Mouse (Mus musculus): ENCODE results near the gene Mslnl. TPM values are rescaled to one million over a fixed set of nuclear protein-coding genes. Genes with fewer than 3 reads are reported as not detected.

Gene Mslnl
- polyA plus RNA-seq, 1 experiment = 0.16 TPM

- no peaks in the 10 kb centered on the region for H3K36me3 ChIP-seq (ENCODE audit: control insufficient read depth, insufficient read depth, low read length)
- 19% methylated on average over 4 of the region's 4 CpGs for WGBS
- no peak overlapping the region for H3K4me3 ChIP-seq (ENCODE audit: low read depth, low read length)
- TF ChIP-seq CTCF (IDR thresholded peaks at IDR 0.05; ENCODE audit: extremely low read depth, insufficient read length, insufficient replicate concordance, low read depth, low read length) (no peak), POLR2A (IDR thresholded peaks at IDR 0.05; ENCODE audit: low read depth, low read length) (no peak)
- no peak overlapping the region for H3K27ac ChIP-seq (ENCODE audit: insufficient read depth, low read depth, low read length)
- H3K27me3 ChIP-seq (ENCODE audit: control insufficient read depth, insufficient read depth, low read length) = no peaks in the 10 kb centered on the region
- H3K4me1 ChIP-seq (ENCODE audit: control insufficient read depth, insufficient read depth, insufficient read length, low read length) = no peaks in the 10 kb centered on the region
Observed at GRCm38 (mm10) chr17:25755627-25756377, 20.0 kb downstream of the Mslnl start.

GRCm38 (mm10) chr17:25756378-25757242, 20.8 kb downstream of the Mslnl start:
- no peak overlapping the region for H3K27ac ChIP-seq (ENCODE audit: insufficient read depth, low read depth, low read length)
- no peak overlapping the region for H3K4me3 ChIP-seq (ENCODE audit: low read depth, low read length)
- no peak for TF ChIP-seq POLR2A (IDR thresholded peaks at IDR 0.05; ENCODE audit: low read depth, low read length)
- no peak for TF ChIP-seq CTCF (IDR thresholded peaks at IDR 0.05; ENCODE audit: extremely low read depth, insufficient read length, insufficient replicate concordance, low read depth, low read length)
- no peaks in the 10 kb centered on the region for H3K4me1 ChIP-seq (ENCODE audit: control insufficient read depth, insufficient read depth, insufficient read length, low read length)
- 63% methylated on average over 9 of the region's 9 CpGs for WGBS
- H3K27me3 ChIP-seq (ENCODE audit: control insufficient read depth, insufficient read depth, low read length) = no peaks in the 10 kb centered on the region
- no peaks in the 10 kb centered on the region for H3K36me3 ChIP-seq (ENCODE audit: control insufficient read depth, insufficient read depth, low read length)

- Histone ChIP-seq H3K36me3 (ENCODE audit: control insufficient read depth, insufficient read depth, low read length) (no peaks in the 10 kb centered on the region), H3K27ac (ENCODE audit: insufficient read depth, low read depth, low read length) (no peak overlapping the region), H3K27me3 (ENCODE audit: control insufficient read depth, insufficient read depth, low read length) (no peaks in the 10 kb centered on the region), H3K4me3 (ENCODE audit: low read depth, low read length) (no peak overlapping the region), H3K4me1 (ENCODE audit: control insufficient read depth, insufficient read depth, insufficient read length, low read length) (no peaks in the 10 kb centered on the region)
- TF ChIP-seq POLR2A (IDR thresholded peaks at IDR 0.05; ENCODE audit: low read depth, low read length) (no peak), CTCF (IDR thresholded peaks at IDR 0.05; ENCODE audit: extremely low read depth, insufficient read length, insufficient replicate concordance, low read depth, low read length) (no peak)
- WGBS = 49% methylated on average over 3 of the region's 3 CpGs
Observed at GRCm38 (mm10) chr17:25757691-25758090, 21.8 kb downstream of the Mslnl start.

- Histone ChIP-seq H3K27me3 (ENCODE audit: control insufficient read depth, insufficient read depth, low read length) (no peaks in the 10 kb centered on the region), H3K4me3 (ENCODE audit: low read depth, low read length) (no peak overlapping the region), H3K36me3 (ENCODE audit: control insufficient read depth, insufficient read depth, low read length) (no peaks in the 10 kb centered on the region), H3K27ac (ENCODE audit: insufficient read depth, low read depth, low read length) (no peak overlapping the region), H3K4me1 (ENCODE audit: control insufficient read depth, insufficient read depth, insufficient read length, low read length) (no peaks in the 10 kb centered on the region)
- 71% methylated on average over 8 of the region's 8 CpGs for WGBS
- TF ChIP-seq POLR2A (IDR thresholded peaks at IDR 0.05; ENCODE audit: low read depth, low read length) (no peak), CTCF (IDR thresholded peaks at IDR 0.05; ENCODE audit: extremely low read depth, insufficient read length, insufficient replicate concordance, low read depth, low read length) (no peak)
Observed at GRCm38 (mm10) chr17:25760148-25760547, 24.3 kb downstream of the Mslnl start.

- TF ChIP-seq POLR2A (IDR thresholded peaks at IDR 0.05; ENCODE audit: low read depth, low read length) (no peak), CTCF (IDR thresholded peaks at IDR 0.05; ENCODE audit: extremely low read depth, insufficient read length, insufficient replicate concordance, low read depth, low read length) (no peak)
- 44% methylated on average over 4 of the region's 4 CpGs for WGBS
- Histone ChIP-seq H3K4me1 (ENCODE audit: control insufficient read depth, insufficient read depth, insufficient read length, low read length) (no peaks in the 10 kb centered on the region), H3K36me3 (ENCODE audit: control insufficient read depth, insufficient read depth, low read length) (no peaks in the 10 kb centered on the region), H3K4me3 (ENCODE audit: low read depth, low read length) (no peak overlapping the region), H3K27ac (ENCODE audit: insufficient read depth, low read depth, low read length) (no peak overlapping the region), H3K27me3 (ENCODE audit: control insufficient read depth, insufficient read depth, low read length) (no peaks in the 10 kb centered on the region)
Observed at GRCm38 (mm10) chr17:25761561-25761970, 25.7 kb downstream of the Mslnl start.

- whole genome bisulfite sequencing = 45% methylated on average over 3 of the region's 3 CpGs
Observed at GRCm38 (mm10) chr17:25762591-25762990, 26.7 kb downstream of the Mslnl start.

GRCm38 (mm10) chr17:25765886-25766285, 30.0 kb downstream of the Mslnl start:
- WGBS = 68% methylated on average over 5 of the region's 5 CpGs
- Histone ChIP-seq H3K27ac (ENCODE audit: insufficient read depth, low read depth, low read length) (no peak overlapping the region), H3K27me3 (ENCODE audit: control insufficient read depth, insufficient read depth, low read length) (no peaks in the 10 kb centered on the region), H3K4me1 (ENCODE audit: control insufficient read depth, insufficient read depth, insufficient read length, low read length) (no peaks in the 10 kb centered on the region), H3K36me3 (ENCODE audit: control insufficient read depth, insufficient read depth, low read length) (no peaks in the 10 kb centered on the region), H3K4me3 (ENCODE audit: low read depth, low read length) (no peak overlapping the region)
- TF ChIP-seq CTCF (IDR thresholded peaks at IDR 0.05; ENCODE audit: extremely low read depth, insufficient read length, insufficient replicate concordance, low read depth, low read length) (no peak), POLR2A (IDR thresholded peaks at IDR 0.05; ENCODE audit: low read depth, low read length) (no peak)

More at GRCm38 (mm10) chr17:25762591-25762990, 26.7 kb downstream of the Mslnl start:
- H3K27me3 ChIP-seq (ENCODE audit: control insufficient read depth, insufficient read depth, low read length) = no peaks in the 10 kb centered on the region
- H3K4me3 ChIP-seq (ENCODE audit: low read depth, low read length) = no peak overlapping the region
- no peaks in the 10 kb centered on the region for H3K36me3 ChIP-seq (ENCODE audit: control insufficient read depth, insufficient read depth, low read length)
- H3K27ac ChIP-seq (ENCODE audit: insufficient read depth, low read depth, low read length) = no peak overlapping the region
- TF ChIP-seq POLR2A (IDR thresholded peaks at IDR 0.05; ENCODE audit: low read depth, low read length) (no peak), CTCF (IDR thresholded peaks at IDR 0.05; ENCODE audit: extremely low read depth, insufficient read length, insufficient replicate concordance, low read depth, low read length) (no peak)
- no peaks in the 10 kb centered on the region for H3K4me1 ChIP-seq (ENCODE audit: control insufficient read depth, insufficient read depth, insufficient read length, low read length)

All from small intestine, adult 2 months (tissue).